Mouse (Mus musculus): ENCODE data around the gene Krt73. TPM values are rescaled to one million over a fixed set of nuclear protein-coding genes. Genes with fewer than 3 reads are reported as not detected.

The Krt73 gene
- total RNA-seq, 1 experiment from 2014 or later: not detected

Other genes with a start within 250 kb of the Krt73 start
- gene Krt90, start 239.4 kb downstream of the Krt73 start, total RNA-seq (2017): not detected in 2 replicates
- gene Krt75, start 228.4 kb downstream of the Krt73 start, total RNA-seq (2017): not detected in 2 replicates
- not detected in 2 replicates for gene Gm5414, start 174.2 kb downstream of the Krt73 start, total RNA-seq (2017)
- gene Gm5478, start 155.0 kb downstream of the Krt73 start, total RNA-seq (2017): 0.10 TPM in 1 of 2 replicates, not detected in the other
- gene Krt6b, start 122.1 kb downstream of the Krt73 start, total RNA-seq (2017): not detected in 2 replicates
- gene Krt6a, start 108.0 kb downstream of the Krt73 start, total RNA-seq (2017): not detected in 2 replicates
- not detected in 2 replicates for gene Krt5, start 89.4 kb downstream of the Krt73 start, total RNA-seq (2017)
- not detected in 2 replicates for gene Krt71, start 59.2 kb downstream of the Krt73 start, total RNA-seq (2017)
- not detected in 2 replicates for gene Krt72, start 15.9 kb downstream of the Krt73 start, total RNA-seq (2017)
- gene Krt2, start 15.8 kb upstream of the Krt73 start, total RNA-seq (2017): not detected in 2 replicates
- not detected in 2 replicates for gene Krt1, start 48.4 kb upstream of the Krt73 start, total RNA-seq (2017)
- gene Krt77, start 67.4 kb upstream of the Krt73 start, total RNA-seq (2017): not detected in 2 replicates
- not detected in 2 replicates for gene Krt76, start 90.6 kb upstream of the Krt73 start, total RNA-seq (2017)
- not detected in 2 replicates for gene Krt4, start 122.4 kb upstream of the Krt73 start, total RNA-seq (2017)
- not detected in 2 replicates for gene Krt79, start 138.0 kb upstream of the Krt73 start, total RNA-seq (2017)
- not detected in 2 replicates for gene Krt78, start 151.9 kb upstream of the Krt73 start, total RNA-seq (2017)
- gene Krt8, start 202.1 kb upstream of the Krt73 start, total RNA-seq (2017): 0.65 and 1.3 TPM in 2 replicates
- 58.8 and 66.5 TPM in 2 replicates for gene Krt18, start 225.8 kb upstream of the Krt73 start, total RNA-seq (2017)